Mouse (Mus musculus) left cerebral cortex, adult 9 months (tissue): Measurements from ENCODE around the gene Ip6k3.
A peak's percentile ranks its signal among the peaks of the same experiment; 100 is the strongest.

Source experiments
- DNase-seq, 2 experiments: peaks; one replicate each; pipeline ENCODE4 v3.0.0; 2022; ENCODE audit warnings: low spot score in 2 of 2

Gene Ip6k3

DNA sequence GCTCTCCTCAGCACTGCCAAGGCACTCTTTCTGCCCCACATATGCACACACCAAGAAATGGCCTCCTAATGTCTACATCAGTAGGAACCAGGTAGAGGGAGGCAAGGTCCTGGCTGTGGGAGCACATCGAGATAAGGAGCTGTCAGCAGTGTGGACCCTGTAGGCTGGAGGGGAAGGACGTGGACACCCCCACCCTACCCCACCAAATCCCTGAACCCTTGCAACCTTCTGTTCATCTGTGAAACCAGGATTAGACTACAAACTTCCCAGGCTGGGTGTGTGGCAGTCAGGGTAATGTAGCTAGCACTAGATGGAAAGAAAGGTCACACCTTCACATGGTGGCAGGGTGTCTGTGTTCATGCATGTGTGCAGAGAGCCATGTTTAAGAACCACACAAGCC lies 44.5 kb downstream of the Ip6k3 start:
- DNase-seq = no peak

- no peak for DNase-seq
These were observed 44.9 kb downstream of the Ip6k3 start for GRCm38 (mm10) chr17:27122701-27123100.

- DNase-seq = no peak
These were observed 45.8 kb downstream of the Ip6k3 start for GRCm38 (mm10) chr17:27121781-27122180.

- no peak for DNase-seq
These were observed 46.3 kb downstream of the Ip6k3 start for GRCm38 (mm10) chr17:27121266-27121665.

DNA sequence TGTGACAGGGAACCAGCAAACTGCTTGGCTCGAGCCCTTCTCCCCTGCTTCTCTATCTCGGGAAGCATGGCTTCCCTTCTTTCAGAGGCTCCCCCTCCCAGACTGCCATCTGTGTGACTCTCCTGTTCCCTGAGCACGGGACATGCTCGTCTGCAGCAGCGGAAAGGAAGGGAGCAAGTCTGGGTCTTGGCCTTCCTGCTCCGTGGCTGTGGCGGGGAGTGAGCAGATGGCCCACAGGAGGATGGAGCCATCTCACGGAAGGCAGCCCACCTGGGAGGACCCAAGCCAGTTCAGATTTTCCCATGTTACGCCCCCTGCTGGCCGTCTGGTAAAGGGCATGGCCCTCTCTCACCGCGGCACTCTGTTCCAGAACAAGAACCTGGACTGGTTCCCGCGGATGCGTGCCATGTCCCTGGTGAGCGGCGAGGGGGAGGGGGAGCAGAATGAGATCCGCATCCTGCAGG lies 47.0 kb downstream of the Ip6k3 start:
- peak in 1 of 2 experiments; percentile 70 for DNase-seq

DNA sequence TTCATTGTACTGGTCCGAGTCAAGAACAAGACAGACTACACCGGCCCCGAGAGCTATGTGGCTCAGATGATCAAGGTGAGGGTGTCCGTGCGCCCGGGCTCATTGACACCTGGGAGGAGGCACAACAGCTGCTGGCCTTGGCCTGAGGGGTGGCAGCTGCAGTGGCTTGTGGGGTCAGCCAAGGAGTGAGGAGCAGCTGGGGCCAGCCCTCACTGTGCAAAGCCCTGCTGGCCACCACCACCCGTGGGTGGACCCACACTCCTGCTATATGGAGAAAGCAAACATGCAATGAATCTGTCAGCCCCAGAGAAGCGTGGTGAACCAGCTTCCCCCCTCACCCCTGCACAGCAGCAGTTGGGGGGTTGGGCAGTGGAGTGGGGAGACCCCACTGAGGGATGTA lies 47.6 kb downstream of the Ip6k3 start:
- DNase-seq = no peak

DNA sequence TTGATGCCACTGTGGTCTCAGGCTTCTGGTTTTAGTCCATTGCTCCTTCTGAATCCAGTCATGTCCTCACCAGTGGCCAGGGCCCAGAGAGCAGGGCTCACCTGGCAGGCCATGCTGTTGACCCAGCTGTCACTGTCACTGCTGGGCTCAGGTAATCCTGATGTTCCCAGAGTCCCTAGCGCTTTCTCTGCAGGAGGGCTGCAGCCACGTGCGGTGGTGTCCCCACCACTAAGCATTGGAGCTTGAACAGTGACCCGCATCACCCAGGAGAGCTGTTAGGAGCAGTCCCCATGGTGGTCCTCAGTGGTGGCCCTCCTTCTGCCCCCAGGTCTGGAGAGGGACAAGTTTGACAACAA lies 48.1 kb downstream of the Ip6k3 start:
- no peak for DNase-seq

- DNase-seq = no peak
These were observed 48.7 kb downstream of the Ip6k3 start for GRCm38 (mm10) chr17:27118676-27119539.

GRCm38 (mm10) chr17:27110072-27110471 lies 57.5 kb downstream of the Ip6k3 start:
- no peak for DNase-seq

DNA sequence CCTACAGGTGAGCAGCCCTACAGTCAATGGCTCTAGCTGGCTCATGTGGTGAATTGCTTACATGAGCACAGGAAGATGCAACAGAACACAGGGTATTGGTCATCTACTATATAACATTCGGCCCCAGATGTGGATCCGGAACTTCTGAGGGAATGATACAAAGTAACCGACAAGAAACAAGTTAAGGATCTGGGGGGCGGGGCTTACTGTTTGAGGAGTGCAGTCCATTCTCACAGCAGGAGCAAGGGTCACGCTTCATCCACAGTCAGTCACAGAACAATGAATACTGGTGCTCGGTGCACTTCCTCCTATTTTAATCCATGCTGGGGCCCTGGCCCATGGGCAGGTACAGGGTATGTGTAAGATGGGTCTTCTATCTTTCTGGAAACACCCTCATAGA lies 59.7 kb downstream of the Ip6k3 start:
- DNase-seq = no peak

DNA sequence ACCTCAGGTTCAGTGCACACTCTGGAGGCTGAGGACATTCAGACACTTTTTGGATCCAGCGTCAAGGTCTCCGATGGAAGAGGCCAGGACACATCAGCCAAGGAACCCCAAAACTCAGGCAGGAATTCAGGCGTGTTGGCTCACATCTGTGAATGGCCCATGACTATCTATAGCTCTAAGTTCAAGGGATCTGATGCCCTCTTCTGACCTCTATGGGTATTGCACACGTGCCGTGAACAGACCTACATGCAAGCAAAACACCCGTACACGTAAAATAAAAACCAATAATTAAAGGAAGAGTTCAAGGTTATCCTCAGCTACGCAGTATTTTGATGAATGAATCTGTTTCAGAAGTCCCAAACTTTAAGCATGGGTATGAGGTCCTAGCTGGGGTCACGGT lies 60.9 kb downstream of the Ip6k3 start:
- DNase-seq = no peak

- DNase-seq = no peak
These were observed 61.7 kb downstream of the Ip6k3 start for GRCm38 (mm10) chr17:27105698-27106470.

DNA sequence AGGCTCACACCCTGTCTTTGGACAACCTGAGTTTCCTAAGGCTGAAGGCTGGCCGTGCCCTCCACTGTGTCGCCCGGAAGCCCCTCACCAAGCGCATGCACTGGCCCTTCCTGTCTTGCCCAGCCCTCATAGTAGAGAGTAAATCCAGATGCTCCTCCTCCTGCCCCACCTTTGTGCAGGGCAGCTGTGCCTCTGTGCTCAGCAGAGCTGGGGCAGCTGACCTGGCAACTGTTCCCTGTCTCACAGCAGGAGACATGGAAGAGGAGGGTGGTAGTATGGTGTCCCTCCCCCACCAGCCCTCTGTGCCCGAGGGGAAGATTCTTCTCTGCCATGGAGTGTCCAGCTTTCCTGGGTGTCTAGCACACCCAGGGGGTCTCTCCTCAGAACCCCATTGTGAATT lies 65.9 kb downstream of the Ip6k3 start:
- DNase-seq = no peak

- peak in 1 of 2 experiments; percentile 36 for DNase-seq
These were observed 71.9 kb downstream of the Ip6k3 start for GRCm38 (mm10) chr17:27095690-27096089.
